Mouse (Mus musculus) embryonic fibroblast, embryonic 13.5 days (primary cell): Measurements from ENCODE around the gene Cnp. TPM values are rescaled to one million over a fixed set of nuclear protein-coding genes. Genes with fewer than 3 reads are reported as not detected.

Experiments used
- H3K27ac ChIP-seq: 2 replicates; pipeline ENCODE4 v1.5.1; 2012; ENCODE audit warnings: low read length, control low read depth, inconsistent platforms; ENCODE audit not compliant: insufficient read depth
- H3K4me1 ChIP-seq: 2 replicates; pipeline ENCODE4 v1.6.1; 2011; ENCODE audit warnings: low read length; ENCODE audit not compliant: control insufficient read depth, insufficient read depth
- H3K4me3 ChIP-seq: 2 replicates; pipeline ENCODE4 v1.5.1; 2011; ENCODE audit warnings: mild to moderate bottlenecking, control low read depth, low read length; ENCODE audit not compliant: insufficient read depth
- CTCF ChIP-seq: IDR thresholded peaks from 2 replicates; pipeline ENCODE4 v1.5.1; 2011; ENCODE audit warnings: mild to moderate bottlenecking, control low read depth, low read length, moderate library complexity, borderline replicate concordance; ENCODE audit not compliant: insufficient read depth
- POLR2A ChIP-seq: IDR thresholded peaks from 2 replicates; pipeline ENCODE4 v1.6.1; 2011; ENCODE audit warnings: low read depth, mild to moderate bottlenecking, control low read depth, low read length, moderate library complexity
- polyA plus RNA-seq: library from polyadenylated mRNA; stranded (reverse); fragments of >200 nt; gene quantifications from 2 replicates; pipeline ENCODE4 v1.2.4, GENCODE M21; 2011; ENCODE audit warnings: low read depth; ENCODE audit not compliant: missing spikeins, insufficient read length

Cnp gene
- polyA plus RNA-seq, 1 experiment, result 10.1 TPM

DNA sequence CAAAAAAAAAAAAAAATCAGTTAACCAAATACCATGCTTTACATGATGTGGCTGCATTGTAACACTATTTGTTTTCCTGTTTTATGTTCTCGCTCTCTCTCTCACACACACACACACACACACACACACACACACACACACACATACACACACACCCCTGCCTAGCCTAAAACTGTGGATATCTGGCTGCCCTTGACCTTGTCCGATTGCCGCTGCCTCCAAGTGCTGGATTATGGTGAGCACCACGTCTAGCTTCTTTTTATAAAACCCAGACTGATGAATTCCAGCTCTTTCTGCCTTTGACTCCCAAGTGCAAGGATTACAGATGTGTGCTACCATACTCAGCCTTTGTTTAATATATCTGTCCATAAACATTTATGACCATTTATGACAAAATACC is 42.8 kb downstream of the Cnp start:
- no peaks in the 10 kb centered on the region; the same call in 1 of the 2 replicates for H3K4me1 ChIP-seq
- H3K27ac ChIP-seq, result no peak overlapping the region

DNA sequence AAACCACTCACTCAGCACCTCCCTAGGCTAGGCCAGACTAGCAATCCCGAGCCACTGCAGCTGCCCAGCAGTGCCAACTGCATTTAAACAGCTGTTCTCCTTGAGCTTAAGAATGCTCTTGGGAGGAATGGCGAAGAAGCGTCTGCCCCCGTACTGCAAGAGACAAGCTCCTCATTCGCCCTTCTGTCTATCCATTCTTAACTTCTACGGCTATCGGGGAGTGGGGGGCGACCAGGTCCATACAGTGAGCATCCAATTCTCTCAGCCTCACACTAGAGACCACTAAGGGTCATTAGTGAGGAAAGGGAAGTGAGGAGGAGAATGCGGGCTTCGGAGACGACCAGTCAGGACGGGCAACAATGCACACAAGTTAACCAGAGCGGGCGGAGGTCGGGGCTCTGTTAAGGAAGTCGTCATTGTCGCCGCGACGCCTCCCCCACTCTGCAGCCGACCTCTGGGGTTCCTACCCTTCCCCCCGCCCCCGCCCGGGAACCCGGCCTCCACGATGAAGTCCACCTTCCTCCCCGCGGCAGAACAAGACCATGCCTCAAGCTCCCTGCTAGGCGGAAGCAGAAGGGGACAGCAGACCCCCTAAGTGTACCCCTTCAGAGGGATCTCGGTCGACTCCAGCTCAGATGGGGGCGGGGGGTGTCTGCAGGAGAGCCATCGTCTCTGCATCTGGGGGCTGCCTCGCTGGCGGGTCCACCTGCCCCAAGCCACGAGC is 44.2 kb downstream of the Cnp start, which contains the start of gene Nkiras2:
Nkiras2 (plus strand) TSS at position 484 of the 724 bp plus-strand sequence.
- TF ChIP-seq POLR2A (peak; percentile 73; the same call in 1 of the 2 replicates), CTCF (no peak)
- H3K4me3 ChIP-seq, result peak within 1 kb of the TSS; percentile 70
- H3K4me1 ChIP-seq, result no peaks in the 10 kb centered on the region; the same call in 1 of the 2 replicates
- peak within 1 kb of the TSS; percentile 76 for H3K27ac ChIP-seq

More for the DNA sequence above, 42.8 kb downstream of the Cnp start:
- H3K4me3 ChIP-seq, result peak overlapping the region; percentile 70; the same call in 1 of the 2 replicates
- TF ChIP-seq POLR2A, result no peak
- no peak for TF ChIP-seq CTCF

DNA sequence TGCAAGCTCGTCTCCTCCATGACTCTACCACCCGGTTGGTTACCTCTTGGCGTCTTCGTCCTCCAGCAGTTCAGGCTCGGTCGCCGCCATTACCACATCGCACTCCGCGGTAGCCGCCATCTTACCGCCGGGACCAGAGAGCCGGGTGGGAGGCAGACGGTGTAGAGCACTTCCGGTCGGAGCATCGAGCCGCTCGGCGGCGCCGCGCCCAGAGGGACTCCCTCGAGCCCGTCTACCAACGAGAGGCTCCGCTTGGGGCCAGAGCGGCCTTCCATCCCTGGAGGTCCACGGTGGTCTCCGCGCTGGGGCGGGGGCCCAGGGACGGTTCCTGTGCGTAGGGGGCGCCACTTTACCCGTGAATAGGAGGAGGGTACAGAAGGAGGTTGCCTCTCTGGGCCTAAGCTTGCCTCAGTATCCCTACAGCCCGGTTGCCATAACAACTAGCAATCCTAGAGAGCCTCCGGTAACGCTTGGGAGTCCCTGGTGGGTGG is 44.8 kb downstream of the Cnp start:
- Histone ChIP-seq H3K27ac (peak overlapping the region; percentile 76), H3K4me3 (peak overlapping the region; percentile 70), H3K4me1 (no peaks in the 10 kb centered on the region; the same call in 1 of the 2 replicates)
- TF ChIP-seq POLR2A (peak; percentile 86), CTCF (0 out of 2 replicates have a peak, but pooled peaks have one; percentile 21)

DNA sequence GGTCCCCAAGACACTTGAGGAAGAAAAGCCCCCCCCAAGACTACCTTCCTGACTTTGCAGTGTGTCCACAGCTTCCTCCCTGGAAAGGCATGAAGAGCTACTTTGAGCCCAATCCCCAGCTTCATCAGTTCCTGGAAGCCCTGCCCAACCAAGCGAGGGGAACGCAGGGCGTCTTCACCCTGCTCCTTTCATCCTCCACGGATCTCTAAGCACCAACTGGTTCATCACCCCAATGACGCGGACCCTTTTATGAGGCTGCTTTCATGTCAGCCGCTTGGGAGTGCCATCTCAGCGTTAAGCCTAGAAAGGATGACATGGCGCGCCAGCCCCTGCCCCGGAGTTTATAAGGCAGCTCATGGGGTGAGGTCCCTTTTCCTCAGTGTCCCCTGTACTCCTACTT is 45.3 kb downstream of the Cnp start, which contains the start of gene Dnajc7:
Dnajc7 (minus strand) TSS at position 187 of the 400 bp plus-strand sequence.
- TF ChIP-seq POLR2A (peak; percentile 29; the same call in 1 of the 2 replicates), CTCF (no peak)

DNA sequence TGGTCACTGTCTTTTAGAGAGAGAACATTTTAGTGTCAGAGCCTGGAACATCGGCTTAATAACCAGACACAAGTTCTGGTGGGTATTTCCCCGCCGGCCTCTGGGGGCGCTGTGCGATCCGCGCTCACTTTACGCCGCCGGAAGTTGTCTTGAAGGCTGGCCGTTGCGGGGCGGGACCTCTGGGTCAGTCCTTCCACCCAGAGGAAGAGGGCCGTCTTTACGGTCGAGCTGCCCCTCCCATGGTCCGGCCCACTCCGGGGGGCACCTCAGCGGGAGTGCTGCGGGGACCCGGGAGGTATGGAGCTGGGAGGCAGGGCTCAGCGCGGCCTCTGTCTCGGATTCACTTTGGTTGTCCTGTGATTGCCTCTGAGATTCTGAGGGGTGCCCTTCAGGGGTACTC is 48.0 kb downstream of the Cnp start:
- Histone ChIP-seq H3K4me3 (peak overlapping the region; percentile 93), H3K27ac (peak overlapping the region; percentile 70), H3K4me1 (no peaks in the 10 kb centered on the region; the same call in 1 of the 2 replicates)
- peak; percentile 42 for TF ChIP-seq CTCF
- peak; percentile 86 for TF ChIP-seq POLR2A

More for the DNA sequence above, 45.3 kb downstream of the Cnp start, which contains the start of gene Dnajc7:
- no peaks in the 10 kb centered on the region; the same call in 1 of the 2 replicates for H3K4me1 ChIP-seq
- H3K4me3 ChIP-seq, result peak within 1 kb of the TSS; percentile 70
- peak within 1 kb of the TSS; percentile 76 for H3K27ac ChIP-seq

DNA sequence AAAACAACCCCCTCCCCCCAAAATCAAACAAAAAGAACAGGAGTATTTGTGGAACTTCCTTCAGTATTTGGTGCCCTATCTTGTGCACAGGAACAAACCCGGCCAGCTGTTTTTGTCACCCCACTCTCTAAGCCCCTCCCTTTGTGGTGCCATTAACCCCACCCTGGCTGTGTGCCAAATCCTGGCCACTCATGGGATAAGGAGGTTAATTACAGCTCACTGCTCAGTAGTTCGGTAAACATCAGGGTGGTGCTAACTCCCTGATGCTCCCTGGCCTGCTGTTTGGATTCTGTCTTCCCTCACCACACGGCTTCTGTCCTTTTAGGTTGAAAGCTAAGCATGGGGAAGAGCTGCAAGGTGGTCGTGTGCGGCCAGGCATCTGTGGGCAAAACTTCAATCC is 49.2 kb downstream of the Cnp start:
- no peaks in the 10 kb centered on the region for H3K4me1 ChIP-seq
- no peak for TF ChIP-seq CTCF
- no peak for TF ChIP-seq POLR2A
- H3K27ac ChIP-seq, result no peak overlapping the region
- H3K4me3 ChIP-seq, result peak overlapping the region; percentile 18; the same call in 1 of the 2 replicates

DNA sequence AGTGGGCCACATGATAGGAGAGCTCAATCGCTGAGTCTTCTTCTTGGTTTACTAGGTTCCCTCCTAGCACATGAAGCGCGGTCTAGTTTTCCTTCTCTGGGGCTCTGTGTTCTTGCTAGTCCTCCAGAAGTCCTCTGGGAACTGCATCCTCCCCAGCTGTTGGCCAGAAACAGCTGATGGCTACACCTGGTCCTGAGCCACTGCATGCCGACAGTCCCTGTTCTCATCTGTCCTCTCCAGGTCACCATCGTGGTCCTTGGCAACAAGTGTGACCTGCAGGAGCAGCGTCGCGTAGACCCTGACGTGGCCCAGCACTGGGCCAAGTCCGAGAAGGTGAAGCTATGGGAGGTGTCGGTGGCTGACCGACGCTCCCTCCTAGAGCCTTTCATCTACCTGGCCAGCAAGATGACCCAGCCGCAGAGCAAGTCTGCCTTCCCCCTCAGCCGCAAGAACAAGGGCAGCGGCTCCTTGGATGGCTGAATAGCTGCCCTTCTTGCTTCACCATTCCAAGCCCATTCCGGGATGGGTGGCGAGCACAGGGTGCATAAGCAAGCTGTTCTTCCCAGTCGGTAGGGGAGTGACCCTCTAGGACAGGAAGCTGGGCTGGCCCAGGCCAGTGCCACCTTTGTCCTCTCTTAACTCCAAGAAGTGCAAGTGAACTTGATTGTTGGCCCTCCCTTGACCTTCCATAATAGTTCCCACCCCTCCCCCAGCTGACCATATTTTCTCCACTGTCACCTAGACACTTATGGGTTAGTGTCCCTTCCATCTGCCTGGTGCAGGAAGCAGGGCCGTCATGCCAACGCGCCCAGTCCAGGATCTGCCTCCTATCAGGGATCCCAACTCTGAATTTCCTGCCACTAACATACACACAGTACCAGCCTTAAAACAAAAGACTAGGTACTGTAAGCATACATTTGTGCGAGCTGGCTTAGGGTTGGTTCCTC is 51.3 kb downstream of the Cnp start:
- Histone ChIP-seq H3K27ac (no peak overlapping the region), H3K4me3 (no peak overlapping the region), H3K4me1 (no peaks in the 10 kb centered on the region)
- no peak for TF ChIP-seq POLR2A
- no peak for TF ChIP-seq CTCF

DNA sequence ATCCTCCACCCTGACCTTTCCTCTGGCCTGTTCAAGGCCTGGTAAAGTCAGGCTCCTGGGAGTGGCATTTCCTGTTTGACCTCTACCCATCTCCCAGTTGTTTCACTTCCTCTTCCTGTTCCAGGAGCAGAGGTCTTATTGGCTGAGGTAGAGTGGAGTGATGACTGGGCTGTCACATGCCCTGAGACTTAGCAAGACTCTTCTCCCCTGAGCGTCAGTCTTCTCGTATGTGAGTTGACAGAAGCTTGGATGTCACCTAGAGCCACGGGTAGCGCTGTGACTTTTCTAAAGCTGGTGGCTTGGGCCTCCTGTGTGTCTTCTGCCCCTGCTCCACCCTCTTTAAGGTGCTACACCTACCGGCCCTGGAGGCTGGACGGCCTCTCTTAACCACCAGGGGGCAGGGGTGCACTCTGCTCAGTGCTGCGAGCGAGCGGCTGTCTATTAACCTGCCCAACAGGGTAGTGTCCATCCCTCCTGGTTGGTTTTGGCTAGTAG is 52.0 kb downstream of the Cnp start:
- TF ChIP-seq CTCF, result peak; percentile 74
- TF ChIP-seq POLR2A, result no peak
- Histone ChIP-seq H3K4me3 (no peak overlapping the region), H3K4me1 (no peaks in the 10 kb centered on the region)

DNA sequence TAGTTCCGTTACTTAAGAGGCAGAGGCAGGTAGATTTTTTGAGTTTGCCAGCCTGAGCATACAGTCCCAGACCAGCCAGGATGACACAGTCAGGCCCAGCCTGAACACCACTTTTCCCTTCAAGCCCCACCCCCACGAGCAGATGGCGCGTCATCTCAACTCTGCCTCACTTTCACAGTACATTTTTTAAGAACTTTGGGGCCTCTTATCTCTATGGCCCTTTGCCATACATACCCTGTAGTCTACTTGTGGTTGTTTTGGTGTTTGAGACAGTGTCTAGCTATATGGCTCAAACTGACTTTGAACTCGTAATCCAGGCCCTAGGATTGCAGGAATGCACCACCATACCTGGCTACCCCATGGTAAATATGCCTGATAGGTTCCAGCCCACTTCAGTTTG is 53.4 kb downstream of the Cnp start:
- TF ChIP-seq CTCF (no peak), POLR2A (0 out of 2 replicates have a peak, but pooled peaks have one; percentile 14)
- H3K4me1 ChIP-seq, result no peaks in the 10 kb centered on the region
- no peak overlapping the region for H3K27ac ChIP-seq
- no peak overlapping the region for H3K4me3 ChIP-seq

More for the DNA sequence above, 52.0 kb downstream of the Cnp start:
- no peak overlapping the region for H3K27ac ChIP-seq
